Mouse (Mus musculus) kidney, postnatal 0 days (tissue): ENCODE measurements around the gene Lats2. TPM values are rescaled to one million over a fixed set of nuclear protein-coding genes. Genes with fewer than 3 reads are reported as not detected.
A peak's percentile ranks its signal among the peaks of the same experiment; 100 is the strongest.

Experiments used
- ATAC-seq: fragments of 200-750 bp; cut with Nextera tagmentation; replicated peaks from 2 replicates; pipeline ENCODE4 v1.8.0; 2017; ENCODE audit warnings: low read depth, moderate number of reproducible peaks, moderate TSS enrichment, moderate library complexity; ENCODE audit not compliant: low FRiP score
- DNase-seq: peaks from one replicate; pipeline ENCODE4 v3.0.0-alpha.2; 2016; ENCODE audit warnings: low spot score
- H3K27ac ChIP-seq: fragments of 300-500 bp; sonication (generic); 2 replicates; pipeline ENCODE4 v1.5.1; 2014; ENCODE audit warnings: mild to moderate bottlenecking
- H3K27me3 ChIP-seq: fragments of 300-500 bp; sonication (generic); 2 replicates; pipeline ENCODE4 v1.6.1; 2014; ENCODE audit warnings: low read length, mixed read lengths; ENCODE audit not compliant: insufficient read depth
- H3K36me3 ChIP-seq: fragments of 300-500 bp; sonication (generic); 2 replicates; pipeline ENCODE4 v1.6.1; 2014; ENCODE audit warnings: low read length, mixed read lengths; ENCODE audit not compliant: insufficient read depth
- H3K4me1 ChIP-seq: fragments of 300-500 bp; sonication (generic); replicated peaks from 2 replicates; pipeline ENCODE4 v1.6.1; 2014; ENCODE audit warnings: antibody characterized with exemption, low read length, mixed read lengths; ENCODE audit not compliant: insufficient read depth
- H3K4me2 ChIP-seq: fragments of 300-500 bp; sonication (generic); 2 replicates; pipeline ENCODE4 v1.6.1; 2014; ENCODE audit warnings: mild to moderate bottlenecking, low read length, moderate library complexity, mixed read lengths
- H3K4me3 ChIP-seq: fragments of 300-500 bp; sonication (generic); replicated peaks from 2 replicates; pipeline ENCODE4 v1.5.1; 2014; ENCODE audit warnings: low read depth, low read length
- H3K9ac ChIP-seq: fragments of 300-500 bp; sonication (generic); 2 replicates; pipeline ENCODE4 v1.6.1; 2014; ENCODE audit warnings: low read depth, low read length
- H3K9me3 ChIP-seq: fragments of 300-500 bp; sonication (generic); replicated peaks from 2 replicates; pipeline ENCODE4 v1.6.1; 2016; ENCODE audit warnings: low read length, inconsistent platforms, mixed read lengths
- CTCF ChIP-seq: IDR thresholded peaks from 2 replicates; pipeline ENCODE4 v1.5.1; 2016; ENCODE audit warnings: antibody characterized with exemption, low read depth, mild to moderate bottlenecking, moderate library complexity
- WGBS: fragments of 180-500 bp; shearing (Covaris S2); extraction: QIAGEN DNeasy Blood & Tissue Kit; methylation state at CpG from one replicate; pipeline ENCODE4 v1.1.7; 2014; 5-methylcytosine and 5-hydroxymethylcytosine counted together
- polyA plus RNA-seq: library from polyadenylated mRNA; unstranded; fragments of >200 nt; fragmentation: Nextera tagmentation; extraction: Ambion mirVana; gene quantifications from 2 replicates; pipeline ENCODE4 v1.2.1, GENCODE M21; 2015

Lats2 gene
- polyA plus RNA-seq, 1 experiment from 2014 or later, result 24.2 TPM

DNA sequence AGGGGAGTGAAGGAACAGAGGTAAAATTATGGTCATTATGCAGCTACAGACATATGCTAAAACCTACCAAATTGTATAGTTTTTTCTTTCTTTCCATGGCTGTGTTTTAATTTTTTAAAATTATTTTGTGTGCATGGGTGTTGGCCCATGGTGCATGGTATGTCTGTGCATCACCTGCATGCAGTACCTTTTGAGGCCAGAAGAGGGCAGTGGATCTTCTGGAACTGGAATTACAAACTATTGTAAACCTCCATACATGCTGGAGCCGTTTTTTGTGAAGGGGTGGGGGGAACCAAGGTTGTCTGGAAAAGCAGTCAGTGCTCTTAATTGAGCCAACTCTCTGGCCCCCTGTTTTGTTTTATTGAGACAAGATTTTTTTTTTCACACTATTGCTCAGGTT is 73.6 kb downstream of the Lats2 start:
- Histone ChIP-seq H3K9me3 (no peaks in the 10 kb centered on the region), H3K9ac (no peak overlapping the region), H3K36me3 (0 out of 2 replicates have a peak, but pooled peaks cover 5% of the 10 kb centered on the region), H3K4me3 (no peak overlapping the region), H3K27ac (no peak overlapping the region), H3K27me3 (no peaks in the 10 kb centered on the region), H3K4me1 (no peaks in the 10 kb centered on the region), H3K4me2 (no peak overlapping the region)
- 6% methylated on average over 1 of the region's 1 CpGs for WGBS
- ATAC-seq, result no peak
- DNase-seq, result peak; percentile 68
- peak; percentile 85 for TF ChIP-seq CTCF

DNA sequence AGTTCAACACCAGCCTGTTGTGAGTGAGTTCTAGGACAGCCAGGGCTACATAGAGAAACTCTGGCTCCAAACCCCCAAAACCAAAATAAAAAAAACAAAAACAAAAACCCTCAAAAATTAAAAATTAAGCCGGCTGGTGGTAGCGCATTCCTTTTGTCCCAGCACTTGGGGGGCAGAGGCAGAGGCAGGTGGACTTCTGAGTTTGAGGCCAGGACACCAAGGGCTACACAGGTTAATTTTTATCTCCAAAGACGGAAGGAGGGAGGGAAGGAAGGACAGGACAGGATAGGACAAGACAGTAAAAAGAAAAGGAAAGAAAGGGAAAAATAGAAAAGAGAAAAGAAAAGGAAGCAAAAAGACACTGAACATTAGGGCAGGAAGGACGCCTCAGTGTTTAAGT is 75.4 kb downstream of the Lats2 start:
- ATAC-seq, result no peak
- WGBS, result 84% methylated on average over 4 of the region's 4 CpGs

DNA sequence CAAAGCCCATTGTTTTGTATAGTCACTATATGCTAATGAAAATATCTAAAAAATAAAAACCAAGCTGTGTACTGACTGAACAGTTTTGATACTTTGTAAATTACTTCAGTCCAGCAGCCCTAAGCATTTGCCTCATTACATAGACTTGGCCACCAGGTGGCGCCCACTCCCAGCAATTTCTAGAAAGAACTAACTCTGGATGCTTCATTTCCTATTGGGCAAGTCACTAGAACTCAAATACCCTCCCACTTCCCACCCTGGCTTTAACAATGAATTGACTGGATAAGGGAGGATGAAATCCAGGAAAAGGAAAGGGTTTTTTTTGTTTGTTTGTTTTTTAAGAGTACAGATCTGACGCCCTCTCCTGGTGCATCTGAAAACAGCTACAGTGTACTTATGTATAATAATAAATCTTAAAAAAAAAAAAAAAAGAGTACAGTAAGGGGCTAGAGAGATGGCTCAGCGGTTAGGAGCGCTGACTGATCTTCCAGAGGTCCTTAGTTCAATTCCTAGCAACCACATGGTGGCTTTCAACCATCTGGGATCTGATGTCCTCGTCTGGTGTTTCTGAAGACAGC is 78.1 kb downstream of the Lats2 start:
- peak; percentile 97 for DNase-seq
- Histone ChIP-seq H3K9me3 (no peaks in the 10 kb centered on the region), H3K9ac (no peak overlapping the region), H3K27ac (no peak overlapping the region), H3K36me3 (no peaks in the 10 kb centered on the region), H3K4me3 (no peak overlapping the region), H3K4me2 (no peak overlapping the region), H3K4me1 (no peaks in the 10 kb centered on the region), H3K27me3 (no peaks in the 10 kb centered on the region)
- 31% methylated on average over 5 of the region's 5 CpGs for WGBS
- ATAC-seq, result peak; percentile 63
- TF ChIP-seq CTCF, result peak; percentile 98

More for the DNA sequence above, 75.4 kb downstream of the Lats2 start:
- H3K36me3 ChIP-seq, result no peaks in the 10 kb centered on the region
- TF ChIP-seq CTCF, result no peak
- no peaks in the 10 kb centered on the region for H3K9me3 ChIP-seq
- H3K4me2 ChIP-seq, result no peak overlapping the region
- no peak overlapping the region for H3K27ac ChIP-seq
- H3K4me3 ChIP-seq, result no peak overlapping the region
- DNase-seq, result no peak
- H3K4me1 ChIP-seq, result no peaks in the 10 kb centered on the region
- H3K27me3 ChIP-seq, result no peaks in the 10 kb centered on the region
- H3K9ac ChIP-seq, result no peak overlapping the region

DNA sequence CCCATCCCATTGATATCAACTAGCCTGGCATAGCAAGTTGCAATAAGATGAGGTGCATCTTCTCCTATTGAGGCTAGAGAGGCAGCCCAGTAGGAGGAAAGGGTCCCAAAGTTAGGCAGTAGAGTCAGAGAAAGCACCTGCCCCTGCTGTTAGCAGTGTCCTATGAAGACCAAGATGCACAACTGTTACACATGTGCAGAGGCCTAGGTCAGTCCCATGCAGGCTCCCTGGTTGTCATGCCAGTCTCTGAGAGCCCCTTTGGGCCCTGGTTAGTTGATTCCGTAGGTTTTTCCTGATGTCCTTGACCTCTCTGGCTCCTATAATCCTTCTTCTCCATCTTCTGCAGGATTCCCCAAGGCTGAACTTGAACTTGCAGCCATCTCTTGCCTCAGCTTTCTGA is 78.7 kb downstream of the Lats2 start:
- Histone ChIP-seq H3K27me3 (no peaks in the 10 kb centered on the region), H3K36me3 (no peaks in the 10 kb centered on the region), H3K9ac (no peak overlapping the region), H3K4me1 (no peaks in the 10 kb centered on the region), H3K4me3 (no peak overlapping the region), H3K4me2 (no peak overlapping the region), H3K9me3 (no peaks in the 10 kb centered on the region), H3K27ac (no peak overlapping the region)
- no peak for ATAC-seq
- WGBS, result 36% methylated on average over 1 of the region's 1 CpGs
- no peak for TF ChIP-seq CTCF
- DNase-seq, result no peak

DNA sequence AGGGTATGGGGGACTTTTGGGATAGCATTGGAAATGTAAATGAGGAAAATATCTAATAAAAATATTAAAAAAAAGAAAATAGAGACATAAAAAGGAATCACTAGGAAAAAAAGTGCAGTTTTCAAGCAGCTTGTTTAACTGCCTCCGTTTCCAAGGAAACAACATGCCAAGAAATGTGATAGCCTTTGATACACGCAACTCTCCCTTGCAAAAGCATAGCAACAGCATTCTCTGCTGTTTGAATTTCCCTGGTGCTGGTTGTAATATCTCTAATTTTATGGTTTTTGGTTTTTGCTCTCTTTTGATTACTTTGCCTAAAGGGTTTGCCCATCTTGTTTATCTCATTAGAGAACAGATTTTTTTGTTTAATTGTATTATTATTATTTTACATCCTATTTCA is 82.7 kb downstream of the Lats2 start:
- H3K27me3 ChIP-seq, result no peaks in the 10 kb centered on the region
- no peaks in the 10 kb centered on the region for H3K9me3 ChIP-seq
- no peak overlapping the region for H3K9ac ChIP-seq
- DNase-seq (peak; percentile 32), ATAC-seq (no peak)
- TF ChIP-seq CTCF, result no peak
- H3K36me3 ChIP-seq, result no peaks in the 10 kb centered on the region
- H3K4me2 ChIP-seq, result no peak overlapping the region
- 34% methylated on average over 2 of the region's 2 CpGs for WGBS
- no peaks in the 10 kb centered on the region for H3K4me1 ChIP-seq
- H3K4me3 ChIP-seq, result no peak overlapping the region
- no peak overlapping the region for H3K27ac ChIP-seq

DNA sequence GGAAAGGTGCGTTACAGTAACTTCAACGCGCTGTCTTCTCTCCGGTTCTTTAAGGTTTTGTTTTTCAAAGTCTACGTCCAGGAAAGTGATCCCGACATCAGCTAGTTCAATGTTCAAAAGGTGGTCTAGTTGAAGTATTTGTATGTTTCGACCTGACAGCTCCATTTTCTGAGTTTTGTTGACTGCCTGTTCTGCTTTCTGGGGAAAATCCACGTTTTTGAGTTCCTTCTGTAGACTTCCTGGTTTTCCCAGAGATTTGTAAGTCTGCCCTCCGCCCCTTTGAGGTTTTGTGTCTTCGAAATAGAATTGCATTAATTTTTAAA is 92.6 kb downstream of the Lats2 start:
- ATAC-seq, result no peak
- H3K4me1 ChIP-seq, result 0 out of 2 replicates have a peak, but pooled peaks cover 9% of the 10 kb centered on the region
- DNase-seq, result no peak
- peak overlapping the region; percentile 91; the same call in 1 of the 2 replicates for H3K27ac ChIP-seq
- H3K36me3 ChIP-seq, result no peaks in the 10 kb centered on the region; the same call in 1 of the 2 replicates
- WGBS, result 8% methylated on average over 10 of the region's 10 CpGs
- H3K4me3 ChIP-seq, result peak overlapping the region; percentile 81
- H3K4me2 ChIP-seq, result peak overlapping the region; percentile 62
- H3K9ac ChIP-seq, result peak overlapping the region; percentile 84
- TF ChIP-seq CTCF, result no peak
- no peaks in the 10 kb centered on the region for H3K9me3 ChIP-seq
- H3K27me3 ChIP-seq, result no peaks in the 10 kb centered on the region
